Mouse (Mus musculus) embryo, embryonic 11 days (tissue): ENCODE measurements around the gene Ccdc110.

ENCODE experiments used
- DNase-seq: peaks from one replicate; pipeline ENCODE4 v3.0.0-alpha.2; 2015

Gene Ccdc110

GRCm38 (mm10) chr8:45986665-45987064, 52.2 kb downstream of the Ccdc110 start:
- DNase-seq, result no peak

GRCm38 (mm10) chr8:45988189-45988588, 53.8 kb downstream of the Ccdc110 start:
- DNase-seq, result no peak

GRCm38 (mm10) chr8:45990631-45991310, 56.4 kb downstream of the Ccdc110 start:
- no peak for DNase-seq
